Mouse (Mus musculus): ENCODE data around the gene Bbox1.

Bbox1 gene

GRCm38 (mm10) chr2:110314509-110315155, at the start of gene Bbox1:
TSS of gene Bbox1 (minus strand) at chr2:110314560.
- no peak for DNase-seq

DNA sequence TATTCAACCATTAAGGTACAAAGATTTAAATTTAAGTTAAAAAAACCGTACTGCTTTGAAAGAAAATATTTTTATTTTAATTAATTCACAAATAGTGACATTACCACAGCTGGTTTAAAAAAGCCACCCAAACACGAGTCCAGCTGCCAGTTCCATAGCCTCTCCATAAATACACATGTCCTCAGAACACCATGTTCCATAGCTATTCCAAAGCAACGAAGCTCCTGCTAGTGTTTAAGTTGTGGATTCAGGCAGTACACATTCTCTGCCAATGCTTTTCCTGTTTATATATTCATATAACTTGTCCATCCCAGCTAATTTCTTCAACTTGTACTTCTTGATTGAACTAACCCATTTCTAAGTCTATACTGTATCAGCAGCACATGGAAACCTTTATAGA, 49.5 kb upstream of the Bbox1 start:
- no peak for DNase-seq

DNA sequence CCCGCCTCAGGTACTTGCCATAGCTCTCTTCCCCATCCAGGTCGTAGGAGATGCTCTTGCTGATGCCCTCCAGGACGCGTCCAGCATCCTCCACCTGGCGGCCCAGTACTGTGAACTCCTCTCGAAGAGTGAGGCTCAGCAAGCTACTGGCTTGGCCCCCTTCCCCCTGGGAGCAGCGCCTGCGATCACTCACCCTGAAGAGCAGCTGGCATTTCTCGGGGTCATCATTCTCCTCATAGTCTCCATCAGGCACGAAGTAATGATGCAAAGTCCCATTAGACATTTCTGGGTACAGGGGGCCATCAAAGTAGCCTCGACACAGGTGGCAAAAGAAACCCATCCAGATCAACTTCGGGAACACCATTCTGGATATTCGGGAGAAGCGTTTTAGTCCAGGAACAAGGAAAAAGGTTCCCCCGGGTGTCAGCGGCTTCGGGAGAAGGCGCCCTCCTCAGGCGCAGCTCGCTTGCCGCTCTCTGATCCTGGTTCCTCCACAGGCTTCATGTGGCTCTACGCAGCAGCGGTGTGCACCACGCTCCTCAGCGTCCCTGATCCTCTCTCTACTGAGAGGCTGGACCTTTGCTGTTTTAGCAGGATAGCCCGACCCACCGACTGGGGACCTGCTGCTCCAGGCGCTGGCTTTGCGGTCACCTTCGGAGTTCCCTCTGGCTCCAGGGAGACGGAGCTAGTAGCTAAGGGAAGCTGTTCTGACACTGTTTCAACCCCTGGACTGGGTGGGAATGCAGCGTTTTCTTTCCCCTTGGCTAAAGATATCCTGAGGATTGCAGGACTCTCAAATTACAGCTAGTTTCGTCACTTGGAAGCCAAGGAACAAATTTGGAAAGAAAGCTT, 48.3 kb upstream of the Bbox1 start, which contains the start of gene Fibin:
Gene Fibin, minus strand, starts transcription at position 752 of the 852 bp plus-strand sequence.
- DNase-seq: peak in 1 of 2 experiments; percentile 1

GRCm38 (mm10) chr2:110353302-110353970, 39.1 kb upstream of the Bbox1 start:
- no peak for DNase-seq

DNA sequence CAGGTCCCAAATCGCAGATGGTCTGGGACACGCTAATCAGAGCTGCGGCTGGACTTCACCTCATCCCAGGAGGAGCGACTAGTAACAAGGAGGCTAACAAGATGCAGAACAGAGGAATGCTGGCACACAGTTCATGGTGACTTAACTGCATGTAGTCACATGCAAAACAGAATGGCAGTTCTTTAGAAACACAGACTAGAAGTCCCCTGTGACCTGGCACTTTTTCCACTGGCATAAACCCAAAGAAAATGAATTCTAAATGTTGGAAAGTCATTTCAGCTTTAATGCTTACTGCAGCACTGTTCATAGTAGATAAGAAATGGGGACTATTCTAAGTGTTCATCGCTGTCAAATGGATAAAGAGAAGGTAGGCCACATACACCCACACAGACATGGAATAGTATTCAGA, 37.5 kb upstream of the Bbox1 start:
- DNase-seq: no peak

GRCm38 (mm10) chr2:110351406-110351805, 37.0 kb upstream of the Bbox1 start:
- DNase-seq: no peak

DNA sequence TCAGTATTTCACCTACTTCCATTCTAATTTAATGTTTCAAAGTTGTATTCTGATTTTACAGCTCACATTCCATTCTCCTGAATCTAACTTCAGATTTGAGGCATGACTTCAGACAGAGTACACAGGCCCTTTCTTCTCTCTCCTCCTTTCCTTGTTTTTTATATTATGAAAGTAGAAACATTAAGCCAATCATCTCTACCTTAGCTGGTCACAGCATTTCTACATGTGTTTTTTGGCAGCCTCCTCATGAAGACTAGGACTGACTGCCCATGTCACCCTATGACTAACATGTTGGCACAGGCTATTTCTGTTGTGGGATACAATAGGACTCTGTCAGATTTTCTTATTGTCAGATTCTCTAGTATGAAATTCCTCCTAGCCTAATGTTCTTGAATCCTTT, 14.6 kb upstream of the Bbox1 start:
- DNase-seq: no peak

DNA sequence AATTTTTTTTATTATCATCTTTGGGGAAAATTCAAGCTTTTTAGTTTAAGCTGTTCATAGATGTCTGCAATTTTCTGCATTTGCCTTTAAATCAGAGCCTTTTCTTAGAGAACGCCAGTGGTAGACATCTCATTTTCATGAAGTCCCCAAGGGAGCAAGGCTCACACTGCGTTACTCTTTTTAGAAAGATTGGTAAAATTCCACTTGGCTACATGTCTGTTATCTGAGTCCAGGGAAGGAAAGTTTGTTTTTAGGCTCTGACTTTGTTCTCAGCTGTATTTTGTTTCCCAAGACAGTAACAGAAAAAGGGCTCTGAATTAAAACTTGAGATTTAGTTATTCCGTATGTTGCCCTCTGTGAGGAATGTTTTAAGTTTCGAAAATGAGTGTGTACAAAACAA, 5.6 kb upstream of the Bbox1 start:
- DNase-seq: no peak

DNA sequence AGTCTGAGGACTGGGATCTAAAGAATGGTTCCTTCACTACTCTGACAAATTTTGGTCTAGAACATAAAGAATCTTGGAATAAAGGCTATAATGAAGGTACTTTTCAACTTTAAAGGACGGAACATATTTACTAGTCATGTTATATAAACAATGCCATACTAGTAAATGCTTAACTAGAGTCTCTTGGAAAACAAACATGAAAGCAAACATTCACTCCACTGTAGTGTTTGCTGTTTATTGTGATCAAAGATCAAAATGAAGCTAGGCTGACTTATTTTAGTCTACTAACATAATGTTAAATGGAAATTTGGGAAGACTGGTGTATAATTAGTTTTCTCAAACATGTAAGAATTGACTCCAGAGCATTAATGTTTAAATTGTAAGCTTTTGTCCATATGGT, 4.9 kb upstream of the Bbox1 start:
- no peak for DNase-seq

- DNase-seq: no peak
These were observed 4.4 kb upstream of the Bbox1 start for GRCm38 (mm10) chr2:110318719-110319118.

DNA sequence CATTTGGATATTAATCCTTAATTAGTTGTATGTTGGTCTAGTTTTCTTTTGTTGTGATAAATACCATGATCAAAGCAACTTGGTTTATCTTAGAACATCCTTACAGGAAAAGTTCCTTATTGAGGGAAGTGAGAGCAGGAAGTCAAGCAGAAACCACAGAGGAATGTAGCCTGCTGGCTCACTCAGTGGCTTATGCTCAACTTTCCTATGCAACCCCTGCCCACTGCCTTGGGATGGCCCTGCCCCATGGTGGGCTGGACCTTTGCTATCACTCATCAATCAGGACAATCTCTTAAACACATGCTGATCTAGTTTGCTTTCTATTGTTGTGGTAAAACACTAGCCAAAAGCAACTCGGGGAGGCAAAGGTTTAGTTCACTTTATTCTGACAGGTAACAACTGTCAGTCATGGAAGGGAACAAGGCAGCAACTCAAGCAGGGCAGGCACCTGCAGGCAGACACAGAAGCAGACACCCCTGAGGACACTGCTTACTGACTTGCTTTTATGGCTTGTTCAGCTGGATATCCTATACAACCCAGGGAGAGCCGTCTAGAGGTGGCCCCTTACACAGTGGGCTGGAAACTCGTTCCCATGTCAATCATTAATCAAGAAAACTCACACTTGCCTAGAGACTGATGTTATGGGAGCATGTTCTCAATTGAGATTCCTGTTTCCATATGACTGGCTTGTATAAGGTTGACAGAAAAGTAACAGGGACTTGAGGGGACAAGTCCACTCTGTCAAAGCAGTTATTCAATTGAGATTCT, 1.9 kb upstream of the Bbox1 start:
- DNase-seq: no peak

DNA sequence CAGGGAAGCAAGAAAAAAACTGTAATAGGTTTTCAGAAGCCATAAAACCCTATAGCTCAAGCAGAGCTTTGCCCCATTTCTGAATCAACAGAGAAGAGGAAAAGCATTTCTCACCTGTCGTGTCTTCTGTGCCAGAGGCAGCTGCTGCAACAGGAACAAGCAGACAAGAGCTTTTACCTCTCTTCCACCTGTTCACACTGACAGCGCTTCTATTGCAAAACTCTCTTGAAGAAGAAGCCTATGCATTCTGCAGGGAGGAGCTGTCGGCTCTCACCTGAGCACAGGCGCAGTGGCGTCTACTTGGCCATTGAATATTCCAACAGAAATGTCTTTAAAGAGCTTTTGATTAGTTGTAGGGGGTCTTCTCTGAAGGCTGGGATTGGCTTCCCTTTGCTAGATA, 286 bp downstream of the Bbox1 start:
- no peak for DNase-seq

GRCm38 (mm10) chr2:110313305-110313824, 995 bp downstream of the Bbox1 start:
- DNase-seq: no peak

GRCm38 (mm10) chr2:110305358-110306283, 8.7 kb downstream of the Bbox1 start:
- no peak for DNase-seq

- no peak for DNase-seq
These were observed 12.1 kb downstream of the Bbox1 start for GRCm38 (mm10) chr2:110302261-110302660.

- no peak for DNase-seq
These were observed 13.0 kb downstream of the Bbox1 start for GRCm38 (mm10) chr2:110301314-110301713.

- no peak for DNase-seq
These were observed 19.4 kb downstream of the Bbox1 start for GRCm38 (mm10) chr2:110294927-110295326.

GRCm38 (mm10) chr2:110287959-110288358, 26.4 kb downstream of the Bbox1 start:
- no peak for DNase-seq

- DNase-seq: no peak
These were observed 28.4 kb downstream of the Bbox1 start for GRCm38 (mm10) chr2:110285829-110286504.

GRCm38 (mm10) chr2:110275424-110275823, 38.9 kb downstream of the Bbox1 start:
- DNase-seq: no peak

DNA sequence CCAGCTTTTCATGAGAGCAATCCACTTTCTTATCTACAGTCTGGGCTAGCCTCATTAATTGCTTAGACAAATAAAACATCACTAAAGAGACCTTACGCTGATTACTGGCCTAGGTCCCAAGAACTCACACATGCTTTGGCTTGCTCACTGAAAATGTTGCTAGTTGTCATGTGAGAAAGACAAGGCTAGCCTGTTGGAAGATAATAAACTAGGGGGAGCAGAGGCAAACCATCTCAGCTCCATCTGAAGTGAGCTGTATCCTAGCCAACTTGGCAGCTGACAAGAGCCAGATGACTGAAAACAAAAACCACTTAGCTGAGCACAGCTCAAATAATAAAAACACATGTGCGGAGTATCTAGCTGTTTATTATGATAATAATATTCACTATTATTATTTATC, 40.2 kb downstream of the Bbox1 start:
- no peak for DNase-seq

All from thymus, adult 18-20 months (tissue).